Mouse (Mus musculus): ENCODE measurements around the gene Dph1.

The Dph1 gene

GRCm38 (mm10) chr11:75158432-75158831 lies 32.6 kb downstream of the Dph1 start:
- no peak for DNase-seq (ENCODE audit: low spot score)

- no peak for DNase-seq (ENCODE audit: low spot score)
These were observed 33.1 kb downstream of the Dph1 start for GRCm38 (mm10) chr11:75157901-75158300.

- no peak for DNase-seq (ENCODE audit: low spot score)
These were observed 34.0 kb downstream of the Dph1 start for GRCm38 (mm10) chr11:75157037-75157436.

GRCm38 (mm10) chr11:75156416-75156815 lies 34.6 kb downstream of the Dph1 start:
- DNase-seq (ENCODE audit: low spot score) = no peak

- DNase-seq (ENCODE audit: low spot score) = no peak
These were observed 35.1 kb downstream of the Dph1 start for GRCm38 (mm10) chr11:75155985-75156384.

- no peak for DNase-seq (ENCODE audit: low spot score)
These were observed 36.9 kb downstream of the Dph1 start for GRCm38 (mm10) chr11:75154053-75154585.

- no peak for DNase-seq (ENCODE audit: low spot score)
These were observed 38.2 kb downstream of the Dph1 start for GRCm38 (mm10) chr11:75152603-75153557.

- no peak for DNase-seq (ENCODE audit: low spot score)
These were observed 40.7 kb downstream of the Dph1 start for GRCm38 (mm10) chr11:75150346-75150745.

- DNase-seq (ENCODE audit: low spot score) = no peak
These were observed 42.6 kb downstream of the Dph1 start for GRCm38 (mm10) chr11:75148332-75149035.

GRCm38 (mm10) chr11:75147846-75148168 lies 43.2 kb downstream of the Dph1 start:
- DNase-seq (ENCODE audit: low spot score) = no peak

GRCm38 (mm10) chr11:75147106-75147845 lies 43.8 kb downstream of the Dph1 start:
- DNase-seq (ENCODE audit: low spot score) = peak; percentile 11

- DNase-seq (ENCODE audit: low spot score) = no peak
These were observed 45.2 kb downstream of the Dph1 start for GRCm38 (mm10) chr11:75145841-75146240.

GRCm38 (mm10) chr11:75142749-75143148 lies 48.3 kb downstream of the Dph1 start:
- no peak for DNase-seq (ENCODE audit: low spot score)

GRCm38 (mm10) chr11:75141913-75142312 lies 49.1 kb downstream of the Dph1 start:
- no peak for DNase-seq (ENCODE audit: low spot score)

GRCm38 (mm10) chr11:75141038-75141437 lies 50.0 kb downstream of the Dph1 start:
- no peak for DNase-seq (ENCODE audit: low spot score)

- no peak for DNase-seq (ENCODE audit: low spot score)
These were observed 50.6 kb downstream of the Dph1 start for GRCm38 (mm10) chr11:75140431-75140830.

GRCm38 (mm10) chr11:75139122-75139963 lies 51.7 kb downstream of the Dph1 start:
- DNase-seq (ENCODE audit: low spot score) = no peak

GRCm38 (mm10) chr11:75136666-75137398 lies 54.2 kb downstream of the Dph1 start:
- no peak for DNase-seq (ENCODE audit: low spot score)

- DNase-seq (ENCODE audit: low spot score) = no peak
These were observed 55.7 kb downstream of the Dph1 start for GRCm38 (mm10) chr11:75135358-75135757.

- no peak for DNase-seq (ENCODE audit: low spot score)
These were observed 56.5 kb downstream of the Dph1 start for GRCm38 (mm10) chr11:75134485-75135068.

Data from retina, embryonic 14.5 days (tissue).